Mouse (Mus musculus): ENCODE data around the gene Efna3.

- TF ChIP-seq CTCF (IDR thresholded peaks at IDR 0.05; ENCODE audit: low read depth) (no peak), EP300 (IDR thresholded peaks at IDR 0.05; ENCODE audit: low read depth) (no peak)
Observed at GRCm38 (mm10) chr3:89278643-89279042, 44.1 kb downstream of the Efna3 start.

All from heart, postnatal 0 days (tissue).